Mouse (Mus musculus) hindbrain, embryonic 12.5 days (tissue): ENCODE measurements around the gene Cenpa. TPM values are rescaled to one million over a fixed set of nuclear protein-coding genes. Genes with fewer than 3 reads are reported as not detected.

Source experiments
- ATAC-seq: fragments of 200-750 bp; cut with Nextera tagmentation; 2 replicates; pipeline ENCODE4 v1.8.0; 2017; ENCODE audit warnings: moderate TSS enrichment; ENCODE audit not compliant: low FRiP score
- H3K27ac ChIP-seq: fragments of 300-500 bp; sonication (generic); 2 replicates; pipeline ENCODE4 v1.5.1; 2016; ENCODE audit warnings: mild to moderate bottlenecking
- H3K27me3 ChIP-seq: fragments of 300-500 bp; sonication (generic); 2 replicates; pipeline ENCODE4 v1.6.1; 2016; ENCODE audit warnings: mild to moderate bottlenecking
- H3K36me3 ChIP-seq: fragments of 300-500 bp; sonication (generic); 2 replicates; pipeline ENCODE4 v1.6.1; 2016; ENCODE audit warnings: mild to moderate bottlenecking
- H3K4me1 ChIP-seq: fragments of 300-500 bp; sonication (generic); 2 replicates; pipeline ENCODE4 v1.6.1; 2016
- H3K4me2 ChIP-seq: fragments of 300-500 bp; sonication (generic); replicated peaks from 2 replicates; pipeline ENCODE4 v1.6.1; 2016; ENCODE audit warnings: mild to moderate bottlenecking
- H3K4me3 ChIP-seq: fragments of 300-500 bp; sonication (generic); 2 replicates; pipeline ENCODE4 v1.5.1; 2016; ENCODE audit warnings: mild to moderate bottlenecking
- H3K9ac ChIP-seq: fragments of 300-500 bp; sonication (generic); 2 replicates; pipeline ENCODE4 v1.6.1; 2016; ENCODE audit warnings: mild to moderate bottlenecking, moderate library complexity
- H3K9me3 ChIP-seq: fragments of 300-500 bp; sonication (generic); replicated peaks from 2 replicates; pipeline ENCODE4 v1.6.1; 2016; ENCODE audit warnings: mild to moderate bottlenecking
- WGBS: fragments of 180-500 bp; shearing (Covaris S2); methylation state at CpG from one replicate; pipeline ENCODE4 v1.1.7; 2016; 5-methylcytosine and 5-hydroxymethylcytosine counted together
- polyA plus RNA-seq: library from polyadenylated mRNA; unstranded; fragments of >200 nt; fragmentation: Nextera tagmentation; extraction: Ambion mirVana; gene quantifications from 2 replicates; pipeline ENCODE4 v1.2.1, GENCODE M21; 2016

Cenpa gene
- polyA plus RNA-seq, 1 experiment from 2014 or later, result 221 TPM

GRCm38 (mm10) chr5:30624908-30625307 is 41.7 kb upstream of the Cenpa start:
- Histone ChIP-seq H3K4me1 (peaks cover 14% of the 10 kb centered on the region), H3K27ac (no peak overlapping the region), H3K9me3 (no peaks in the 10 kb centered on the region), H3K4me2 (no peak overlapping the region), H3K4me3 (no peak overlapping the region), H3K9ac (no peak overlapping the region), H3K36me3 (no peaks in the 10 kb centered on the region), H3K27me3 (peaks cover 42% of the 10 kb centered on the region)
- WGBS, result 51% methylated on average over 4 of the region's 4 CpGs
- ATAC-seq, result no peak

- Histone ChIP-seq H3K9me3 (no peaks in the 10 kb centered on the region), H3K36me3 (no peaks in the 10 kb centered on the region), H3K4me2 (no peak overlapping the region), H3K4me1 (peaks cover 14% of the 10 kb centered on the region), H3K27ac (no peak overlapping the region), H3K4me3 (no peak overlapping the region), H3K27me3 (peaks cover 40% of the 10 kb centered on the region), H3K9ac (no peak overlapping the region)
- no peak for ATAC-seq
- WGBS, result 85% methylated on average over 3 of the region's 3 CpGs
Observed at GRCm38 (mm10) chr5:30625379-30625778, 41.2 kb upstream of the Cenpa start.

GRCm38 (mm10) chr5:30626331-30627105 is 40.1 kb upstream of the Cenpa start:
- no peak for ATAC-seq
- Histone ChIP-seq H3K36me3 (no peaks in the 10 kb centered on the region), H3K4me3 (no peak overlapping the region), H3K4me1 (peaks cover 14% of the 10 kb centered on the region), H3K4me2 (no peak overlapping the region), H3K27ac (no peak overlapping the region), H3K9ac (no peak overlapping the region), H3K9me3 (no peaks in the 10 kb centered on the region), H3K27me3 (peaks cover 28% of the 10 kb centered on the region)
- 83% methylated on average over 8 of the region's 8 CpGs for WGBS

- no peaks in the 10 kb centered on the region for H3K36me3 ChIP-seq
- peaks cover 11% of the 10 kb centered on the region for H3K27me3 ChIP-seq
- no peak overlapping the region for H3K27ac ChIP-seq
- WGBS, result 87% methylated on average over 3 of the region's 3 CpGs
- H3K4me2 ChIP-seq, result no peak overlapping the region
- H3K4me1 ChIP-seq, result no peaks in the 10 kb centered on the region
- H3K4me3 ChIP-seq, result no peak overlapping the region
- H3K9ac ChIP-seq, result no peak overlapping the region
- ATAC-seq, result no peak
- no peaks in the 10 kb centered on the region for H3K9me3 ChIP-seq
Observed at GRCm38 (mm10) chr5:30628511-30628910, 38.1 kb upstream of the Cenpa start.

- H3K36me3 ChIP-seq, result no peaks in the 10 kb centered on the region
- no peak for ATAC-seq
- no peaks in the 10 kb centered on the region for H3K9me3 ChIP-seq
- no peak overlapping the region for H3K9ac ChIP-seq
- H3K4me3 ChIP-seq, result no peak overlapping the region
- H3K27ac ChIP-seq, result no peak overlapping the region
- 75% methylated on average over 6 of the region's 6 CpGs for WGBS
- H3K27me3 ChIP-seq, result no peaks in the 10 kb centered on the region
- H3K4me1 ChIP-seq, result no peaks in the 10 kb centered on the region
- no peak overlapping the region for H3K4me2 ChIP-seq
Observed at GRCm38 (mm10) chr5:30630401-30630800, 36.2 kb upstream of the Cenpa start.

GRCm38 (mm10) chr5:30632134-30632533 is 34.4 kb upstream of the Cenpa start:
- WGBS, result 79% methylated on average over 1 of the region's 1 CpGs
- Histone ChIP-seq H3K9ac (no peak overlapping the region), H3K9me3 (no peaks in the 10 kb centered on the region), H3K27ac (no peak overlapping the region), H3K36me3 (no peaks in the 10 kb centered on the region), H3K4me1 (no peaks in the 10 kb centered on the region), H3K27me3 (peaks cover 6% of the 10 kb centered on the region; the same call in 1 of the 2 replicates), H3K4me3 (no peak overlapping the region), H3K4me2 (no peak overlapping the region)
- ATAC-seq, result no peak

- no peak overlapping the region for H3K9ac ChIP-seq
- H3K9me3 ChIP-seq, result no peaks in the 10 kb centered on the region
- H3K4me2 ChIP-seq, result no peak overlapping the region
- WGBS, result 57% methylated on average over 7 of the region's 7 CpGs
- no peak for ATAC-seq
- H3K4me3 ChIP-seq, result no peak overlapping the region
- H3K4me1 ChIP-seq, result no peaks in the 10 kb centered on the region
- no peaks in the 10 kb centered on the region for H3K36me3 ChIP-seq
- no peak overlapping the region for H3K27ac ChIP-seq
- peaks cover 6% of the 10 kb centered on the region; the same call in 1 of the 2 replicates for H3K27me3 ChIP-seq
Observed at GRCm38 (mm10) chr5:30636994-30637393, 29.6 kb upstream of the Cenpa start.

- no peaks in the 10 kb centered on the region for H3K4me1 ChIP-seq
- H3K36me3 ChIP-seq, result no peaks in the 10 kb centered on the region
- no peak overlapping the region for H3K4me3 ChIP-seq
- 7% methylated on average over 6 of the region's 6 CpGs for WGBS
- H3K9me3 ChIP-seq, result no peaks in the 10 kb centered on the region
- no peak overlapping the region for H3K27ac ChIP-seq
- no peak overlapping the region for H3K4me2 ChIP-seq
- H3K9ac ChIP-seq, result no peak overlapping the region
- H3K27me3 ChIP-seq, result peaks cover 6% of the 10 kb centered on the region; the same call in 1 of the 2 replicates
- no peak; the same call in 1 of the 2 replicates for ATAC-seq
Observed at GRCm38 (mm10) chr5:30638041-30638440, 28.5 kb upstream of the Cenpa start.

GRCm38 (mm10) chr5:30643477-30644179 is 22.9 kb upstream of the Cenpa start:
- no peaks in the 10 kb centered on the region for H3K27me3 ChIP-seq
- H3K27ac ChIP-seq, result no peak overlapping the region
- no peaks in the 10 kb centered on the region for H3K36me3 ChIP-seq
- WGBS, result 71% methylated on average over 5 of the region's 5 CpGs
- H3K4me2 ChIP-seq, result no peak overlapping the region
- peaks cover 11% of the 10 kb centered on the region for H3K4me1 ChIP-seq
- no peak for ATAC-seq
- no peaks in the 10 kb centered on the region for H3K9me3 ChIP-seq
- no peak overlapping the region for H3K9ac ChIP-seq
- H3K4me3 ChIP-seq, result no peak overlapping the region

- Histone ChIP-seq H3K4me1 (peaks cover 21% of the 10 kb centered on the region), H3K4me2 (no peak overlapping the region), H3K27ac (no peak overlapping the region), H3K36me3 (no peaks in the 10 kb centered on the region), H3K9ac (no peak overlapping the region), H3K27me3 (no peaks in the 10 kb centered on the region), H3K9me3 (no peaks in the 10 kb centered on the region), H3K4me3 (no peak overlapping the region)
- WGBS, result 70% methylated on average over 2 of the region's 2 CpGs
- ATAC-seq, result no peak
Observed at GRCm38 (mm10) chr5:30646036-30646435, 20.5 kb upstream of the Cenpa start.

GRCm38 (mm10) chr5:30647396-30647795 is 19.2 kb upstream of the Cenpa start:
- ATAC-seq, result no peak; the same call in 1 of the 2 replicates

GRCm38 (mm10) chr5:30647815-30648560 is 18.6 kb upstream of the Cenpa start, which contains the start of gene Slc35f6:
TSS of gene Slc35f6 (plus strand) at chr5:30647933.
- H3K36me3 ChIP-seq, result 0 out of 2 replicates have a peak, but pooled peaks cover 8% of the 10 kb centered on the region
- H3K4me3 ChIP-seq, result peak within 1 kb of the TSS; percentile 67
- no peaks in the 10 kb centered on the region for H3K27me3 ChIP-seq
- ATAC-seq, result peak; percentile 94
- H3K4me1 ChIP-seq, result peaks cover 21% of the 10 kb centered on the region
- under 1% methylated on average over 38 of the region's 38 CpGs for WGBS
- H3K4me2 ChIP-seq, result peak within 1 kb of the TSS; percentile 97
- H3K9me3 ChIP-seq, result no peaks in the 10 kb centered on the region
- H3K27ac ChIP-seq, result peak within 1 kb of the TSS; percentile 70
- peak within 1 kb of the TSS; percentile 84 for H3K9ac ChIP-seq

More at GRCm38 (mm10) chr5:30647396-30647795, 19.2 kb upstream of the Cenpa start:
- no peaks in the 10 kb centered on the region for H3K27me3 ChIP-seq
- 19% methylated on average over 9 of the region's 9 CpGs for WGBS
- peak overlapping the region; percentile 97 for H3K4me2 ChIP-seq
- H3K9ac ChIP-seq, result peak overlapping the region; percentile 84
- peaks cover 21% of the 10 kb centered on the region for H3K4me1 ChIP-seq
- H3K36me3 ChIP-seq, result 0 out of 2 replicates have a peak, but pooled peaks cover 7% of the 10 kb centered on the region
- H3K4me3 ChIP-seq, result peak overlapping the region; percentile 67
- H3K27ac ChIP-seq, result peak overlapping the region; percentile 70
- no peaks in the 10 kb centered on the region for H3K9me3 ChIP-seq
